Mouse (Mus musculus): Measurements from ENCODE around the gene Krt90.

GRCm38 (mm10) chr15:101550567-101550966, 12.2 kb downstream of the Krt90 start, which contains the start of gene Krt82:
- TF ChIP-seq CTCF (IDR thresholded peaks at IDR 0.05; ENCODE audit: low read depth, low read length) = no peak
- no peak for TF ChIP-seq POLR2A (IDR thresholded peaks at IDR 0.05; ENCODE audit: extremely low read depth, insufficient read depth, low read length)
